Mouse (Mus musculus) embryonic facial prominence, embryonic 15.5 days (tissue): ENCODE results near the gene Plppr2. TPM values are rescaled to one million over a fixed set of nuclear protein-coding genes. Genes with fewer than 3 reads are reported as not detected.

Source experiments
- ATAC-seq: fragments of 200-750 bp; cut with Nextera tagmentation; 2 replicates; pipeline ENCODE4 v1.8.0; 2017; ENCODE audit warnings: low read depth, moderate TSS enrichment; ENCODE audit not compliant: insufficient number of reproducible peaks, low FRiP score, low TSS enrichment
- H3K27ac ChIP-seq: fragments of 300-500 bp; sonication (generic); replicated peaks from 2 replicates; pipeline ENCODE4 v1.5.1; 2015; ENCODE audit warnings: mild to moderate bottlenecking, inconsistent platforms
- H3K27me3 ChIP-seq: fragments of 300-500 bp; sonication (generic); 2 replicates; pipeline ENCODE4 v1.6.1; 2015; ENCODE audit warnings: inconsistent platforms
- H3K36me3 ChIP-seq: fragments of 300-500 bp; sonication (generic); 2 replicates; pipeline ENCODE4 v1.6.1; 2015; ENCODE audit warnings: mild to moderate bottlenecking, inconsistent platforms
- H3K4me1 ChIP-seq: fragments of 300-500 bp; sonication (generic); 2 replicates; pipeline ENCODE4 v1.6.1; 2015; ENCODE audit warnings: inconsistent platforms
- H3K4me2 ChIP-seq: fragments of 300-500 bp; sonication (generic); replicated peaks from 2 replicates; pipeline ENCODE4 v1.6.1; 2015; ENCODE audit warnings: mild to moderate bottlenecking, inconsistent platforms
- H3K4me3 ChIP-seq: fragments of 300-500 bp; sonication (generic); replicated peaks from 2 replicates; pipeline ENCODE4 v1.5.1; 2015; ENCODE audit warnings: mild to moderate bottlenecking, inconsistent platforms
- H3K9ac ChIP-seq: fragments of 300-500 bp; sonication (generic); 2 replicates; pipeline ENCODE4 v1.6.1; 2015; ENCODE audit warnings: inconsistent platforms
- H3K9me3 ChIP-seq: fragments of 300-500 bp; sonication (generic); replicated peaks from 2 replicates; pipeline ENCODE4 v1.6.1; 2016; ENCODE audit warnings: inconsistent platforms
- WGBS: fragments of 180-500 bp; shearing (Covaris S2); methylation state at CpG from one replicate; pipeline ENCODE4 v1.1.7; 2015; 5-methylcytosine and 5-hydroxymethylcytosine counted together
- polyA plus RNA-seq: library from polyadenylated mRNA; unstranded; fragments of >200 nt; fragmentation: Nextera tagmentation; extraction: Ambion mirVana; gene quantifications from 2 replicates; pipeline ENCODE4 v1.2.1, GENCODE M21; 2015

Plppr2 gene
- 13.6 and 15.5 TPM in 2 replicates for polyA plus RNA-seq

- H3K27ac ChIP-seq, result peak within 1 kb of the TSS; percentile 48; the same call in 1 of the 2 replicates
- H3K4me2 ChIP-seq, result peak within 1 kb of the TSS; percentile 88
- 3% methylated on average over 43 of the region's 43 CpGs for WGBS
- no peaks in the 10 kb centered on the region for H3K27me3 ChIP-seq
- H3K36me3 ChIP-seq, result 0 out of 2 replicates have a peak, but pooled peaks cover 2% of the 10 kb centered on the region
- peak within 1 kb of the TSS; percentile 67 for H3K4me3 ChIP-seq
- peaks cover 16% of the 10 kb centered on the region for H3K4me1 ChIP-seq
- peak within 1 kb of the TSS; percentile 53 for H3K9ac ChIP-seq
- ATAC-seq, result peak; percentile 95
- H3K9me3 ChIP-seq, result no peaks in the 10 kb centered on the region
These were observed at the start of gene Plppr2 for GRCm38 (mm10) chr9:21936692-21937570. TSS of gene Plppr2 (plus strand) at chr9:21937033.

GRCm38 (mm10) chr9:21889229-21889628 is 47.6 kb upstream of the Plppr2 start:
- no peak overlapping the region for H3K9ac ChIP-seq
- no peaks in the 10 kb centered on the region for H3K4me1 ChIP-seq
- WGBS, result 55% methylated on average over 3 of the region's 3 CpGs
- no peaks in the 10 kb centered on the region for H3K36me3 ChIP-seq
- H3K27me3 ChIP-seq, result no peaks in the 10 kb centered on the region
- H3K27ac ChIP-seq, result no peak overlapping the region
- ATAC-seq, result no peak
- H3K9me3 ChIP-seq, result no peaks in the 10 kb centered on the region
- no peak overlapping the region for H3K4me3 ChIP-seq
- no peak overlapping the region for H3K4me2 ChIP-seq

DNA sequence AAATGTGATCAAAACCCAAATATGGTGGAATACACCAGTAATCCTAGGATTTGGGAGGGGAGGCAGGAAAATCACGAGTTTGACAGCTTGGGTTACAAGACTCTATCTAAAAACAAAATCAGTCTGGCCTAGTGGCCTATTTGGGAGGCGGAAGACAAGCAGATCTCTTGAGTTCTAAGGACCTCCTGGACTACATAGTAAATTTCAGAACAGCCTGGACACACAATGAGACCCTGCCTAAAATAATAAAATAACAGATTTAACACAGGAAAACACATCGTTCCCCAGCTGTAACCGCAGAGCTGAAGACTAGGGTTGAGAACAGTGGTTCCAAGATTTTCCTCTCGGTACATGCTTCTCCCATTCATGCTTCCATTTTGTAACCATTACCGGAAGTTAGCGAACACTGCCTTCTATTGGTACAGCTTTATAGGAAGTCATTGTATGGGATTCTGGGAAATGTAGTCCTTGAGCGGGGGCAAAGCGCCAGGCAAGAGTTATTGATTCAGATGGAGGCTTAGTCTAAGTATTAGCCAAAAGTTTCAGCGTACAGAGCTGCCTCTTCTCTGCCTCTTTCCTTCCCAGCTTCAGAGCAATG is 35.5 kb upstream of the Plppr2 start:
- Histone ChIP-seq H3K27me3 (peaks cover 17% of the 10 kb centered on the region), H3K27ac (no peak overlapping the region), H3K36me3 (no peaks in the 10 kb centered on the region), H3K9ac (0 out of 2 replicates have a peak overlapping the region, but pooled peaks have one; percentile 15), H3K4me3 (peak overlapping the region; percentile 46), H3K4me2 (peak overlapping the region; percentile 55), H3K9me3 (no peaks in the 10 kb centered on the region), H3K4me1 (no peaks in the 10 kb centered on the region)
- ATAC-seq, result peak; percentile 70; the same call in 1 of the 2 replicates
- WGBS, result 11% methylated on average over 10 of the region's 10 CpGs

GRCm38 (mm10) chr9:21904031-21904430 is 32.8 kb upstream of the Plppr2 start:
- Histone ChIP-seq H3K4me2 (no peak overlapping the region), H3K4me3 (no peak overlapping the region), H3K4me1 (no peaks in the 10 kb centered on the region), H3K27ac (no peak overlapping the region), H3K27me3 (peaks cover 11% of the 10 kb centered on the region), H3K9me3 (no peaks in the 10 kb centered on the region), H3K9ac (no peak overlapping the region), H3K36me3 (no peaks in the 10 kb centered on the region)
- no peak for ATAC-seq
- WGBS, result 84% methylated on average over 4 of the region's 4 CpGs

- Histone ChIP-seq H3K9ac (no peak overlapping the region), H3K27ac (no peak overlapping the region), H3K36me3 (no peaks in the 10 kb centered on the region), H3K9me3 (no peaks in the 10 kb centered on the region), H3K4me3 (no peak overlapping the region), H3K4me1 (no peaks in the 10 kb centered on the region), H3K27me3 (peaks cover 5% of the 10 kb centered on the region; the same call in 1 of the 2 replicates), H3K4me2 (no peak overlapping the region)
- no peak for ATAC-seq
- WGBS, result 78% methylated on average over 11 of the region's 11 CpGs
These were observed 28.6 kb upstream of the Plppr2 start for GRCm38 (mm10) chr9:21908216-21908615.

DNA sequence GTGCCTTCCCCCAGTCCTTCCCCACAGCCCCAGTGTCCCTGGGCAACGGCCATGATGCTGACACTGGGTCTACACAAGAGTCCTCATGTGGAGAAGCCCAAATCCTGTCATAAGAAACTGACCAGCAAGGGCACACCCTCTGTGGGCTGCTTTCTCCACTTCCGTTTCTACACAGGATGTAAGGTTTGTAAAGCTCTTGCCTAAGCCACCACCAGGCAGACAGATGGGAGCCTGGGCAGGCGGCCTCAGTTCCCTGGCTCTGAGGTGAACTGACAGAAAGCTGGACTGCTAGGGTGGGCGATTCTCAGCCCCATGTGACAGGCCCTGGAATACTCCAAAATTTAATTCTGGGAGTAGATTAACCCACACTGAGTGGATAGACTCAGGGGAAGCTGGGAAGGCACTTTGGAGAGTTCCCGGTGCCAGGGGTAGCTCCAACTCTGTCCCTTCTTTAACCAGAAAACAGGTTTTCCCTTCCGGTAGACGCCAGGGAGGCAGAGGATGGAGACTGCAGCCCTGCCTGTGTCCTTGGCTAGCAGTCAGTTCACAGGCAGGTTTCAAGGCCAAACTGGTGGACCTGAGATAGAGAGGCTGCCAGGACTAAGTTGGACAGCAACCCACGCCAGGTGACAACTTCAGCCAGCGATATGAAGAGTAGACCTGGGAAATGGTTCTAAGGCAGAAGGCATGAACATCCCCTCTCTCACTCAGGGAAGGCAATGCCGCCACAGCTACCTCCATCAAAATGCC is 27.2 kb upstream of the Plppr2 start:
- H3K4me2 ChIP-seq, result no peak overlapping the region
- H3K27ac ChIP-seq, result no peak overlapping the region
- no peak for ATAC-seq
- no peaks in the 10 kb centered on the region for H3K9me3 ChIP-seq
- H3K9ac ChIP-seq, result no peak overlapping the region
- no peaks in the 10 kb centered on the region for H3K4me1 ChIP-seq
- H3K4me3 ChIP-seq, result no peak overlapping the region
- H3K27me3 ChIP-seq, result no peaks in the 10 kb centered on the region; the same call in 1 of the 2 replicates
- H3K36me3 ChIP-seq, result no peaks in the 10 kb centered on the region
- WGBS, result 75% methylated on average over 10 of the region's 10 CpGs

- ATAC-seq, result no peak
These were observed 19.9 kb upstream of the Plppr2 start for GRCm38 (mm10) chr9:21916851-21917492.

GRCm38 (mm10) chr9:21917493-21918034 is 19.3 kb upstream of the Plppr2 start:
- Histone ChIP-seq H3K27me3 (no peaks in the 10 kb centered on the region; the same call in 1 of the 2 replicates), H3K27ac (peak overlapping the region; percentile 80), H3K4me1 (peaks cover 20% of the 10 kb centered on the region), H3K9me3 (no peaks in the 10 kb centered on the region), H3K4me3 (peak overlapping the region; percentile 67), H3K36me3 (no peaks in the 10 kb centered on the region; the same call in 1 of the 2 replicates), H3K4me2 (peak overlapping the region; percentile 96), H3K9ac (peak overlapping the region; percentile 51)
- ATAC-seq, result peak; percentile 74
- WGBS, result 1% methylated on average over 35 of the region's 35 CpGs

More at GRCm38 (mm10) chr9:21916851-21917492, 19.9 kb upstream of the Plppr2 start:
- no peak overlapping the region; the same call in 1 of the 2 replicates for H3K9ac ChIP-seq
- H3K4me3 ChIP-seq, result peak overlapping the region; percentile 67
- 58% methylated on average over 3 of the region's 3 CpGs for WGBS
- H3K36me3 ChIP-seq, result no peaks in the 10 kb centered on the region; the same call in 1 of the 2 replicates
- H3K9me3 ChIP-seq, result no peaks in the 10 kb centered on the region
- peaks cover 20% of the 10 kb centered on the region for H3K4me1 ChIP-seq
- no peaks in the 10 kb centered on the region; the same call in 1 of the 2 replicates for H3K27me3 ChIP-seq
- H3K27ac ChIP-seq, result peak overlapping the region; percentile 80; the same call in 1 of the 2 replicates
- H3K4me2 ChIP-seq, result peak overlapping the region; percentile 96

- H3K4me2 ChIP-seq, result peak within 1 kb of the TSS; percentile 96
- peak within 1 kb of the TSS; percentile 67 for H3K4me3 ChIP-seq
- H3K9me3 ChIP-seq, result no peaks in the 10 kb centered on the region
- no peaks in the 10 kb centered on the region; the same call in 1 of the 2 replicates for H3K36me3 ChIP-seq
- peak within 1 kb of the TSS; percentile 80 for H3K27ac ChIP-seq
- peak; percentile 92 for ATAC-seq
- H3K27me3 ChIP-seq, result no peaks in the 10 kb centered on the region; the same call in 1 of the 2 replicates
- under 1% methylated on average over 36 of the region's 36 CpGs for WGBS
- H3K9ac ChIP-seq, result peak within 1 kb of the TSS; percentile 51
- peaks cover 20% of the 10 kb centered on the region for H3K4me1 ChIP-seq
These were observed 18.7 kb upstream of the Plppr2 start, which contains the start of gene Rab3d for GRCm38 (mm10) chr9:21918035-21918592. TSS of gene Rab3d (minus strand) at chr9:21918192.
